Mouse (Mus musculus) gastrocnemius, adult 2 months (tissue): ENCODE data around the gene Hist1h2ad. TPM values are rescaled to one million over a fixed set of nuclear protein-coding genes. Genes with fewer than 3 reads are reported as not detected.
A peak's percentile ranks its signal among the peaks of the same experiment; 100 is the strongest.
"Not testable (repeated sequence)": the region's sequence is repeated elsewhere in the genome, so short reads cannot be mapped to it uniquely, and the experiment has no call there.

Experiments used
- DNase-seq: peaks from one replicate; pipeline ENCODE4 v3.0.0; 2022
- H3K27ac ChIP-seq: fragments of 200-600 bp; 2 replicates; pipeline ENCODE4 v1.8.1; 2022; ENCODE audit warnings: mild to moderate bottlenecking
- H3K4me3 ChIP-seq: fragments of 200-600 bp; 2 replicates; pipeline ENCODE4 v1.8.1; 2022; ENCODE audit warnings: mild to moderate bottlenecking, moderate library complexity
- CTCF ChIP-seq: fragments of 200-600 bp; IDR thresholded peaks from 2 replicates; pipeline ENCODE4 v1.8.1; 2022; ENCODE audit warnings: antibody characterized with exemption, mild to moderate bottlenecking, moderate library complexity
- intact Hi-C: fragments of 180-260 bp; cut with DNase I; formaldehyde crosslinking; loops from one replicate; pipeline ENCODE4 v1.15.1; 2025
- long read RNA-seq, 2 experiments: library from polyadenylated mRNA; stranded (forward); transcript quantifications; one replicate each; pipeline ENCODE4 v2.0.0; 2021
- total RNA-seq, 2 experiments: library from RNA; stranded (reverse); gene quantifications; 2 replicates each; pipeline ENCODE4 v1.2.3; 2021

The Hist1h2ad gene
- 1 to 10 TPM; 1.0 to 1.3 TPM for total RNA-seq
- long read RNA-seq, experiment 1, result 0 reads
- long read RNA-seq, experiment 2, result 0 reads

- H3K27ac ChIP-seq, result peak within 1 kb of the TSS; percentile 83
- intact Hi-C loops, result not testable (repeated sequence)
- peak; percentile 84 for DNase-seq
These were observed at the start of gene Hist1h2ad, which contains the start of gene Hist1h2bf for GRCm38 (mm10) chr13:23573898-23574524. Gene Hist1h2ad (plus strand): TSS chr13:23574381. Gene Hist1h2bf (minus strand): TSS chr13:23574196.

DNA sequence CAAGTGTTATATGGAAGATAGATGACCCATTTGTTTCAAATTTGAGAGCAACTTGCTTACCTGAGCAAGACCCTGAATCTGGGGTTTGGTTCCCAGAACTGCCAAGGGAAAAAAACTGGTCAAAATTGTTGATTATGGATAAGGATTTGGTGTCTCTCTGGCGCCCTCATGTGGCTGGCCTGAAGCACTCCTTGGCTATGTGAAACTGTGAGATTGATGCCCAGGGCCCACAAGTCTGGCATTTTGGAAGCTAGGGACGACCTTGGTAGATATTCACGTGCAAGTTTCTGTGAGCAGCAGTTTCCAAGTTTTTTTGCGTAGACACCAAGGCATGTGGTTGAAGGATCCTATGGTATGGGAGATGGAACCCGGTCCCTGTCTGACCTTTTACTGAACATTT, 49.5 kb upstream of the Hist1h2ad start:
- peak; percentile 97 for TF ChIP-seq CTCF
- peak; percentile 76 for DNase-seq
- Histone ChIP-seq H3K4me3 (no peak overlapping the region), H3K27ac (no peak overlapping the region)
- intact Hi-C loops, result loop anchor here (5.0 kb wide), 1 partner anchor 73 kb away; no protein-coding TSS in a partner anchor

More at GRCm38 (mm10) chr13:23573898-23574524, at the start of gene Hist1h2ad, which contains the start of gene Hist1h2bf:
- peak within 1 kb of the TSS; percentile 70 for H3K4me3 ChIP-seq

DNA sequence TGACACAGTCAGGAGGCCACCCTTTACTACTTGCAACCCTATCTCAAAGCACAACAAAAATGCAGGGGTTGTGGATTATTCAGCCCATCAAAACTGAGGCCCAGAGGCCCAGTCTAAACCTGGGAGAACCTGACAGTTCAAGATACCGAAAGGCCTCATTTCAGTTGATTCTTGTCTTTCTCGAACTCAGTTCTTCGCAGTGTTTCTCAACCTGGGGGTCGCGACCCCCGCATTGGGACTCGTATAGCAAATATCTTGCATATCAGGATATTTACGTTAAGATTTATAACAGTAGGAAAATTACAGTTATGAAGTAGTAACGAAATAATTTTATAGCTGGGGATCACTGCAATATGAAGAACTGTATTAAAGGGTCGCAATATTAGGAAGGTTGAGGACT, 48.3 kb upstream of the Hist1h2ad start:
- intact Hi-C loops, result no loop called here
- Histone ChIP-seq H3K4me3 (peak overlapping the region; percentile 73), H3K27ac (no peak overlapping the region)
- no peak for TF ChIP-seq CTCF
- DNase-seq, result no peak

- no peak for TF ChIP-seq CTCF
- DNase-seq, result peak; percentile 85
- Histone ChIP-seq H3K4me3 (peak overlapping the region; percentile 73), H3K27ac (peak overlapping the region; percentile 20; the same call in 1 of the 2 replicates)
- intact Hi-C loops, result no loop called here
These were observed 47.9 kb upstream of the Hist1h2ad start for GRCm38 (mm10) chr13:23526312-23526711.

DNA sequence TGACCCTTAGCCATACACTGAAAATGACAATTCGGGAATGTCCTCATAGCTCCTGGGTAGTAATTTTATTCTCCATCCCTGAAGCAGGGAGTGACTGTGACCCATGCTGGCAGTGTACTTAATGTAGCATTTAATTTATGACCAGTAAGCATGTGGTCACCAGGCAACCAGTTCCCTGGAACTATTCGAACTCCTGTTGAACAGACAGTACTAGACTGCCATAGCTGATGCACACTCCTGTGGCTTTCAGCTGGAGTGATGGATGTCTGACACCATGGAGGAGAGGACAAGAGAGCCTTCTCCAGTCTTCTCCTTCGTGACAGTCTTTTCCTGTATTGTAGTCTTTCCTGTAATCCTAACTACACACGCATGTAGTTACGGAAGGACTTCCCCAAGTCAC, 45.2 kb upstream of the Hist1h2ad start:
- DNase-seq, result no peak
- no peak for TF ChIP-seq CTCF
- Histone ChIP-seq H3K27ac (no peak overlapping the region), H3K4me3 (no peak overlapping the region)
- intact Hi-C loops, result no loop called here

DNA sequence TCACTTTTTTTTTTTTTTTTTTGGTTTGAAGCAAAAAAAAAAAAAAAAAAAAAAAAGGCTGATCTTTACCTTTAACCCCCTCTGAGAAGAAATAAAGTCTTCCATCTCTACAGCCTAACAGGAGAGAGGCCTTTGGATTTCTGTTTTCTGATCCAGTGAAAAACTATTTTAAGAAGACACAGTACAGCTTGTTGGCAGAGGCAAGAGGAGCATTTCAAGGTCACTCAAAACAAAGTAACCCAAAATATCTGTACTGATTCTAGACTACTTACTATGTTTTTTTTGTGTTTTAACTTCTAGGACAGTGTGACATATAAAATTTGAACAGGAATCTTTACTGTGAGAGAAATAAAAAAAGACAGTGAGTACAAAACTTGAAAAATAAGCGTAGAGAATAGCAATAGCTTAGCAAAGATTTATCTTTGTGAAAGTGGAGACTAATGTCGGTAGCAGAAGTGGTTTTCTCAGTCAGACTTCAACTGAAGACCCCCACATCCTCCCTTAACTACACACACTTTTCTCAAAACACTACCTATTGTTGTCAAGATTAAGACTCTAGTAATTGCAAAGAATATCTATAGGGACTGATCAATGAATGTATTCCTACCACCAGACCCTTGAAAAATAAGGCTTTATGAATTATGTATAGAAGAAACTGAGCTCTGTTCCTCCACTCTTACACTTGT, 44.6 kb upstream of the Hist1h2ad start:
- intact Hi-C loops, result loop anchor here (5.0 kb wide), 2 partner anchors 53 to 1817 kb away; partner anchors contain the start of gene Hist1h4d
- peak overlapping the region; percentile 95 for H3K27ac ChIP-seq
- TF ChIP-seq CTCF, result no peak
- DNase-seq, result no peak
- peak overlapping the region; percentile 91 for H3K4me3 ChIP-seq

GRCm38 (mm10) chr13:23530181-23530900, 43.8 kb upstream of the Hist1h2ad start:
- peak overlapping the region; percentile 91 for H3K4me3 ChIP-seq
- intact Hi-C loops, result loop anchor here (5.0 kb wide), 2 partner anchors 52 to 1818 kb away; partner anchors contain the start of gene Hist1h4d
- peak; percentile 59 for DNase-seq
- H3K27ac ChIP-seq, result peak overlapping the region; percentile 95
- TF ChIP-seq CTCF, result no peak

- peak within 1 kb of the TSS; percentile 95 for H3K27ac ChIP-seq
- intact Hi-C loops, result loop anchor here (5.0 kb wide), 2 partner anchors 51 to 1819 kb away; partner anchors contain the start of gene Hist1h4d
- DNase-seq, result peak; percentile 92
- H3K4me3 ChIP-seq, result peak within 1 kb of the TSS; percentile 91
- no peak for TF ChIP-seq CTCF
These were observed 43.0 kb upstream of the Hist1h2ad start, which contains the start of gene Hist1h4h for GRCm38 (mm10) chr13:23530901-23531875. Gene Hist1h4h (plus strand): TSS chr13:23531050.

- intact Hi-C loops, result loop anchor here (5.0 kb wide), 2 partner anchors 50 to 1820 kb away; partner anchors contain the start of gene Hist1h4d
- TF ChIP-seq CTCF, result no peak
- Histone ChIP-seq H3K4me3 (peak overlapping the region; percentile 91), H3K27ac (peak overlapping the region; percentile 95; the same call in 1 of the 2 replicates)
- DNase-seq, result no peak
These were observed 41.7 kb upstream of the Hist1h2ad start for GRCm38 (mm10) chr13:23532262-23533075.

DNA sequence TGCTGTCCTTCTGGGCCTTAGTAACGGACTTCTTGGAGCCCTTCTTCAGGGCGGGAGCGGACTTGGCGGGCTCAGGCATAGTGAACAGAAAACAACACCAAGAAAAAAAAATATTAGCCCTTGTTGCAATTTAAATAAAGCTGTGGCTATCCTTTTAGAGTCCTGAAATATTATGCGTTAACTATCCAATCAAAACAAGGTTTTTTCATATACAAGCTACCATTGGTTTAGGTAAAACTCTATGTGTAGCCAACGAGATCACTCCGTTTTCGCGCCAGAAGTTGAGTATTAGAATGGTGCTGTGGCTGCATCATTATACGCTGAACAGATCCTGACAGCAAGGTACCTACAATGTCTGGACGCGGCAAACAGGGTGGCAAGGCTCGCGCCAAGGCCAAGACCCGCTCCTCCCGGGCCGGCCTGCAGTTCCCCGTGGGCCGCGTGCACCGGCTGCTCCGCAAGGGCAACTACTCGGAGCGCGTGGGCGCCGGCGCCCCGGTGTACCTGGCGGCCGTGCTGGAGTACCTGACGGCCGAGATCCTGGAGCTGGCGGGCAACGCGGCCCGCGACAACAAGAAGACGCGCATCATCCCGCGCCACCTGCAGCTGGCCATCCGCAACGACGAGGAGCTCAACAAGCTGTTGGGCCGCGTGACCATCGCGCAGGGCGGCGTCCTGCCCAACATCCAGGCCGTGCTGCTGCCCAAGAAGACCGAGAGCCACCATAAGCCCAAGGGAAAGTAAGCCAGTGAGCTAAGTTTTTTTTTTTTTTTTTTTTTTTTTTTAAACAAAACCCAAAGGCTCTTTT, 40.4 kb upstream of the Hist1h2ad start, which contains the start of gene Hist1h2af:
Gene Hist1h2af (plus strand): TSS at position 347 of the 808 bp plus-strand sequence.
- Histone ChIP-seq H3K4me3 (peak within 1 kb of the TSS; percentile 91), H3K27ac (peak within 1 kb of the TSS; percentile 28; the same call in 1 of the 2 replicates)
- DNase-seq, result peak; percentile 61
- intact Hi-C loops, result loop anchor here (5.0 kb wide), 2 partner anchors 49 to 1821 kb away; partner anchors contain the start of gene Hist1h4d
- 0 out of 2 replicates have a peak, but pooled peaks have one; percentile 6 for TF ChIP-seq CTCF
